Mouse (Mus musculus): ENCODE data around the gene Fam43a. TPM values are rescaled to one million over a fixed set of nuclear protein-coding genes. Genes with fewer than 3 reads are reported as not detected.

Fam43a gene
- 20.4 TPM for polyA plus RNA-seq (2014; fragmentation: Illumina TruSeq; extraction: RNeasy Lipid Tissue Mini Kit (QIAGEN cat#74804); ENCODE audit: low read depth, low replicate concordance)

GRCm38 (mm10) chr16:30599491-30600268 lies at the start of gene Fam43a:
Fam43a (plus strand) TSS chr16:30599723.

GRCm38 (mm10) chr16:30550748-30551192 lies 48.8 kb upstream of the Fam43a start, which contains the start of gene Tmem44:
Tmem44 (minus strand) TSS chr16:30550842.

DNA sequence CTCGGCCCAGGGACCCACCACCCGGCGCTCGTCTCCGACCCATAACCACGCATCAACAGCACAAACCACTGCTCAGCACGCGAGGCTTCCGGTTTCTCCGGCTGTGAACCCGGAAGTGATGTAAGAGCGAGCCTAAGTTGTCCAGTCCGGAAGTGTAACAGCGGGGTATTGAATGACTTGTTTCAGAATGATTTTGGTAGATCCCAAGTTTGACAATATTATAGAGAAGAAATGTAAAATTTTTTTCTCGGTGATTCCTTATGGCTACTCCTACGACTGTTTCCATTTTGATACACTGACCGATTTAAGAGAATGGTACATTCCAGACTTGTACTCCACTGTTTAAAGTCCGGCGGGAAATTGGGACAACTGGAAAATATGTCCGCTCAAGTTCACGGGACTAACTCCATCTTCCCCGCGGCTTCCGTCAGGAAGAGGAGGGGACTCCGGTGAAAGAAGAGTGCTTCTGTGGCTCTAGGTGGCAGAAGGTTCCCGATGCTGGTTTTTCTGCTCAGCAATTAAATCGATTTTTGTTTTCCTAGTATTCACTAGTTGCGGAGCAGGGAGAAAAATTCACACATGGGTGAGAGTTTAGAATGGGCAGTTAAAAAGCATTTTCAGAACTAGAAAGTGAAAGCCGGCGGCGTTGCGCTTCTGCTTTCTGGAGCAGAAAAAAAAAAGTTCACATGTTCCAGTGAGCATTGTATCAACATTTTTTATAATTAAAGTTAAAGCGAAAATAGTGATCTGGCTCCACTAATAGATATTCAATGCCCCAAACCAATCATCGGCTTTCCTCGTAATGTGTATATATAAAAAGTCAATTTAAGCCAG lies 11.8 kb upstream of the Fam43a start, which contains the start of gene Lsg1:
Lsg1 (minus strand) TSS at position 99 of the 834 bp plus-strand sequence.

Other genes starting within 250 kb of the Fam43a start
- gene Atp13a3, start 193.7 kb upstream of the Fam43a start, polyA plus RNA-seq (2014; fragmentation: Illumina TruSeq; extraction: RNeasy Lipid Tissue Mini Kit (QIAGEN cat#74804); ENCODE audit: low read depth, low replicate concordance): 18.5 TPM
- 10.7 TPM for gene Tmem44, start 48.9 kb upstream of the Fam43a start, polyA plus RNA-seq (2014; fragmentation: Illumina TruSeq; extraction: RNeasy Lipid Tissue Mini Kit (QIAGEN cat#74804); ENCODE audit: low read depth, low replicate concordance)
- 12.1 TPM for gene Lsg1, start 12.1 kb upstream of the Fam43a start, polyA plus RNA-seq (2014; fragmentation: Illumina TruSeq; extraction: RNeasy Lipid Tissue Mini Kit (QIAGEN cat#74804); ENCODE audit: low read depth, low replicate concordance)

All from heart, adult 10 weeks (tissue).